Mouse (Mus musculus) frontal cortex, postnatal 14 days (tissue): ENCODE data around the gene Rnf220.

Experiments
- DNase-seq, 2 experiments: peaks; one replicate each; pipeline ENCODE4 v3.0.0; 2022; ENCODE audit warnings: low spot score in 2 of 2

The Rnf220 gene

DNA sequence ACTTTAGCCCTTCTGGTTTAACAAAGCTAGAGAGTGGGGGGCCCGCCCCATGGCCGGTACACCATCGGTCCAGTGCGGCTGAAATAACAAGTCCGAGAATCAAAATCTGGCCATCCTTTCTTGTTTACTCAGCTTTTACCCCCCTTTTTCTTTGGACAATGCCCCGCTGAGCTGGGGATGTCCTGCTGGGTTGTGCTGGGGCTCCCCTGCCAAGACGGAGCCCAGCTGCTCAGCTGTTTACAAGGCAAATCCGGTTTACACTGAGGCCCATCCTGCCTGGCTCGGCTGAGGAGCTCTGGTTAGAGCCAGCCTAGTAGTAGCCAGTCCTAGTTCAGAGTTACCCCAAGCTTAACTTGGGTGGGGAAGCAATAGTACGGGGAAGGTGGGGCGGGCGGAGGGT lies 154.1 kb downstream of the Rnf220 start:
- DNase-seq: peak in 1 of 2 experiments; percentile 16

- DNase-seq: no peak
Measured at GRCm38 (mm10) chr4:117341282-117341681, 155.6 kb downstream of the Rnf220 start.

DNA sequence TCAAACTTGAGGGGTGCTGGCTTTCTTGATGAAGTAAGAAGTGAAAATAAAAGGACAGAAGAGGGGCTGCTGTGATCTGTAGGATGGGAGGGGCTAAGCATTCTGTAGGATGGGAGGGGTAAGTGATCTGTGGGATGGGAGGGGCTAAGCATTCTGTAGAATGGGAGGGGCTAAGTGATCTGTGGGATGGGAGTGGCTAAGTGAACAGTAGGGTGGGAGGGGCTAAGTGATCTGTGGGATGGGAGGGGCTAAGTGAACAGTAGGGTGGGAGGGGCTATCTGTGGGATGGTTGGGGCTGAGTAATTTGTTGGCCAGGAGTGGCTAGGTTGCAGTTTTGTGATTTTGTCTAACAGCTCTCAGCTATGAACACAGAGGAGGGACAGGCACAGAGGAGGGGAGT lies 157.1 kb downstream of the Rnf220 start:
- no peak for DNase-seq

- no peak for DNase-seq
Measured at GRCm38 (mm10) chr4:117330836-117331475, 165.9 kb downstream of the Rnf220 start.

- DNase-seq: no peak
Measured at GRCm38 (mm10) chr4:117330132-117330531, 166.7 kb downstream of the Rnf220 start.

GRCm38 (mm10) chr4:117326915-117327314 lies 169.9 kb downstream of the Rnf220 start:
- no peak for DNase-seq

DNA sequence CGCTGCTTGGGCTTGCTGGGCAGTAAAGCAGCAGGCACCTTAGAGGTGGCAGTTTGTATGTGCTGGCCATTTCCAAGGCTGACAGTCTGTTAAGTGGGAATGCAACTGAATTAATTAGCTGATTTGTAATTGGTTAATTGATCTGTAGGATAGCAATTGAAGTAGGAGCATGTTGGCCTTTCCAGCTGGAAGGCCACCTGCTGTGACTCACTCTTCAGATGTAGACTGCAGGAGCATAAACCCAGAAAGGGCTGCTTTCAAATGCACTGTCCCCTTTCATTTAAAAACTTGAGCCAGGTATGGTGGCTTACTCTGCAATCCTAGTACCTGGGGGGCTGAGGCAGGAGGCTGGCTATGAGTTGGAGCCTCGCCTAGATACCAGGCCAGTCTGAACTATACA lies 171.8 kb downstream of the Rnf220 start:
- no peak for DNase-seq

- peak in 1 of 2 experiments; percentile 11 for DNase-seq
Measured at GRCm38 (mm10) chr4:117323515-117324344, 173.1 kb downstream of the Rnf220 start.

DNA sequence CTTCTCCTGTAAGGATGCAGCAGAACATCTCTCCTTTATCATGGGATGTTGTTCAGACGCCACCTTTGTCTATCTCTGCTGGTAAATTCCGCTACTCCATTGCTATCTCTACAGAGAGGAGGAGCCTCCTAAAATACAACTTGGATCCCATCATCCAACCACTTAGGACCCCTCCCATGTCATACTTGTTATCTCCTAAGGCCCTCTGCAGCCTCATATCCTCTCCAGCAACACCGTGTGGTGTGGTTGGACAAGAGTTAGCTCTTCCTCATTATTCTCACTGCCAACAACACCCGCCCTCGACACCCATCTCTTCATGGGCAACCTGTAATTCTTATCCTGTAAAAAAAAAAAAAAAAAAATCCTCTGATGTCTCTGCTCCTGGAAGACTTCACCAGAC lies 175.8 kb downstream of the Rnf220 start:
- no peak for DNase-seq

DNA sequence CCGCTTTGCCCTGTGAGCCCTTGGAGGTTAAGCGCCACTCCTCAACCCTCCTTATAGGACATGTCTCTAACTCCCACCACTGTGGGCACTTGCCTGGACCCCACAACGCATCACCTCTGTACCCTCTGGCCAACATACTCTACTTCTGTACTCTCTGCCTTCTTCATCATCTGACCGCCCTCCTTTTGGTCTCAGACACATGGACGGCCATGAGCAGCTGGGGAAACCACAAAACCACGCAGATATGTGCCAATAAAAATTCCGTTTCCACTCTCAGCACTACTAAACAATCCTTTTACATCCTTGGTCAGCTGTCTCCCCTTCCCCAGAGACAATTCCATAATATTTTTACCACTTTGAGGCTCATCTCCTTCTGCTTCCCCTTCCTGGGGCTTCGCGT lies 178.3 kb downstream of the Rnf220 start:
- no peak for DNase-seq

GRCm38 (mm10) chr4:117317701-117318190 lies 179.1 kb downstream of the Rnf220 start:
- no peak for DNase-seq

- no peak for DNase-seq
Measured at GRCm38 (mm10) chr4:117316800-117317199, 180.1 kb downstream of the Rnf220 start.

DNA sequence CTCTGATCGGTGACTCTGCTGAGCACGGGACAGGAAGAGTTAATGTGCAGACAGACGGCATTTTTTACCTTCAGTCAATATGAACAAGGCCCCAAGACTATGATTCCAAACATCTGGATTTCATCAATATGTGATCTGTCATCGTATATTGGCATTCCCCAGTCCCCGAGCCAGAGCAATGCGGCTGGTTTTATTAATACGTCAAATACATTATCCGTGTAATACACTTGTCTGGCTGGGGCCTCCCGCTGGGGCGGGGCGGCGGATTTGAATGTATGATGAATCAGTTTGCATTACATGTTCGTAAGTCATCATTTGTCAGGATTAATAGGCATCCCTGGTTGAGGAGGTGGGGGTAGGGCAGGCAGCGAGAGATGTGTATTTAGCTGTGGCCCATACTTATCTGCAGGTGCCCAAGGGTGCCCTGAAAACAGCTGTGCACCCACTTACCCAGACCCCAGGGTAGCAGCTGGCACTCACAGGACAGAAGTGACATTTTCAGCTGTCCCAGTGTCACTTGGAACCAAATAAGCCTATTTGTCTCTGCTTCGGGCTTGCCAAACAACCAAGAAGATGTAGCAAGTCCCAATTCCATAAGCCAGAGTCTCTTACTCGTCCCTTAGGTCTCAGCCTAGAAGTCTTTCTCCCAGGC lies 181.9 kb downstream of the Rnf220 start:
- no peak for DNase-seq

GRCm38 (mm10) chr4:117313085-117313424 lies 183.8 kb downstream of the Rnf220 start:
- DNase-seq: no peak

DNA sequence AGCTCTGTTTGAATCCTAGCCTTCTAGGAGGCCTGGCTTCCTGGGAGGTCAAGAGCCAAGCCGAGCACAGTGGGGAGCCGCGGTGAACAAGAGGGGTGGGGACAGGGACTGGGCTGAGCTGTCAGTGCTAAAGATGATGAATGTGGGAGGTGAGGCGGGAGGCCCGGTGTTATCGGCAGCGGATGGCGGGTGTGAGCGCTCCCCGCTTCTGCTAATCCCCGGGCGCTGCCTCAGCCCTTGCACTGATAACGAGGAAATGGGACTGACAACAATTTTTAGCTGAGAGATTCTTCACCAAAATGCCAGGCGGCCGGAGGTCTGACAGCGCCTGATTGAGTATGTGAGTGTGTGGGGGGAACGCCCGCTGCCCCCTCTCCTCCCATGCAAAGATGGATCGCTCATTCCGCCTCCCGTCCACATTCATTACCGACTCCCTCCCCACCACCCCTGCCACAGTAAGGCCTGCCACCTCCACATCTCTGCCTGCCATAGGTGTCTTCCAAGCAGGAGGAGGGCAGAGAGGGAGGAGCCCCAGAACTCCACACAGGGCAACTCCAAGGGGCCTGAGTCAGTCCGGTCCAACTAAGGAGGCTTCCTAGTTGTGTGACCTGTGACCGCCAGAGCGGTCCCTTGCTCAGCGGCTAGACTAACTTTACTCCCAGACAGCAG lies 184.3 kb downstream of the Rnf220 start:
- no peak for DNase-seq

DNA sequence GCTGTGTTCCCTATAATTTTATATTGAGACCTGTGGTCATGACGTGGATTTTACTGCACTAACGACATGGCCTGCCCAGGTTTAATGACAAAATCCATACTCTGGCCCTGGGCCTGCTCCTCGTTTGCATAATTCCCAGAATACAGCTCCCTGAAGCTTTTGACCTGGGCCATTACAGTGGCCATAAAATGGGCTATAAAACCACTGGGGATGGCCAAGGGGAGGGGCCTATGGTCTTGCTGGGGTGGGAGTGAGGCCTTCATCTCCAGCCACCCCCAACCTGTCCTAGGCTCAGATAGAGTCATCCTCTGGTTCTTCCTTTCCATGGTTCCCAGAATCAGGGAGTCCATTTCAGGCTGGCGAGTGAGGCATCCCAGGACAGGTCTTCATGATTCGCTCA lies 185.0 kb downstream of the Rnf220 start:
- DNase-seq: no peak

DNA sequence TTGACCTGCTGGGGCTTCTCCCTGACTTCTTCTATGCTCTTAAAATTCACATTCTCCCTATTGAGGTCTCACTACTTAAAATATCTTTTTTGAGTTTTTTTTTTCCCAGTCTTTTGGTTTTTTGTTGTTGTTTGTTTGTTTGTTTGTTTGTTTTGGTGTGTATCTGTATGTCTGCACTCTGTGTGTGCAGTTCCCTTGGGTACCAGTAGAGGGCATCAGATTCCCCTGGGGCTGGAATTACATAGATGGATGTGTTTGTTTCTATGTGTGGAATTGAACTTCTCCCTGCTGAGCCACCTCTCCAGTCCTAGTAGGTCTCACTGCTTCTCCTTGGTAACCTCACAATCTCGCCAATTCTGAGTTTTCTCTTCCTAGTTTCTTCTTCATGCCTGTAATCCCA lies 187.4 kb downstream of the Rnf220 start:
- no peak for DNase-seq

GRCm38 (mm10) chr4:117307270-117307669 lies 189.6 kb downstream of the Rnf220 start:
- DNase-seq: no peak

- DNase-seq: no peak
Measured at GRCm38 (mm10) chr4:117305461-117305860, 191.4 kb downstream of the Rnf220 start.

DNA sequence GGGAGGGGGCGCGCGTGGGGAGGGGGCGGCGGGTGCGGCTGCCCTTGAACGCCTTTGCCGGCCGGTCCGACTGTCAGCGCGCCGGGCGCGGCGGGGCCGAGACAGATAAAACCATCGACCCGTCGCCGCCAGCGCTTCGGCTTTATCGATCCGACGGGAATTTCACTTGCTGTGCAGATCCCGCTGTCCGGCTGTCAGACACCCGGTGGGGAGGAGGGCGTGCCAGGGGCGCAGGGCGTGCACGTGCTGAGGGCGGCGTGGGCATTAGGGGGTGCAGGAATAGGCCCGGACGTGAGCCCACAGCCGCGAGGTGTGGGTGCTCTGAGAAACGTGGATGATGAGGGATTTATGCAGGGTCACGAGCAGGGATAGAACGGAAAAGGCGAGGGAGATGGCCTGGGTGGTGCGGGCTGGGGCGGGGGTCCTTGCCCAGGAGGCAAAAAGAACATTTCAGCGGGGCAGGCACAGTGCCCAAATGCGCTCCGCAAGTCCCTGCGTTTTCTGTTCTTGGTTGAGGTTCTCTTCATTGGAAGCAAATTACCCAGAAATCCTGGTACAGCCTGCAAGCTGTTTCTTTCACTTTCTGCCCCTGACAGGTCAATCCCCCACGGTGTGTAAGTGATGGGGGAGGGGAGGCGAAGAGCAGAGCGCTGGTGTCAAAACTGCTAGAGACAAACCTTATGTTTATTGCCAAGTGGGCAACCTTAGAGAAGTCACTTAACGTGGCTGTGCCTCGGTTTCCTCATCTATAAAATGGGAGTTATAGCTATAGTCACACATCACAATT lies 192.4 kb downstream of the Rnf220 start:
- DNase-seq: no peak

DNA sequence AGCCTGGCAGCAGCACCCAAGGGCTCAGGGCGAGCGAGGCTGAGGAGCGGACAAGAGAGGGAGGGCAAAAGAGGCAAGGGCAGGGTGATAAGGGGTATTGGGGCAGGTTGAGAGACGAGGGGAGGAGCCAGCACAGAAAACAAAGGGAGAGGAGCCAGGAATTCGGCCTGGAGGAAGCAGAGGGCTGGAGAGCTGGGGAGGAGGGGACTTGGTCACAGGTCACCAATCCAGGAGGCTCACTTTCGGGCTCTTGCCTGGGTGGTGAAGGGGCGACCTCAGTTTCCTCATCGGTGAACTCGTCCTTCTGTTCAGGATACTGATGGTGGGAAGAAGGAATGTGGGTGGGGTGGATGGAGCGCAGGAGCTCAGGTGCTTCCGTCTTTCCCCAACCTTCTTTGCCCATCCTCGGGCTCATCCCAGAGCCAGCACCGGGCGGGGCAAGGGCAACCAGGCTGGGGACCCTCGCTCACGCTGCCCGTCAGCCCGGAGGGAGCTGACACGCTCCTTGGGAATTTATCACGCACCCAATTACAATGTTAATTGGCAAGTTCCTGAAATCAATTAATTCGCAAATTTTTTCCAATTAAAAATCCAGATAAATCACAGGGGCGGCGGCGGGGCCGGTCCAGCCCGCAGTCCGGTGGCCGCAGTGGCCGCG lies 193.1 kb downstream of the Rnf220 start:
- DNase-seq: no peak
